Mouse (Mus musculus): Measurements from ENCODE around the gene Nes.
A peak's percentile ranks its signal among the peaks of the same experiment; 100 is the strongest.

Gene Nes

GRCm38 (mm10) chr3:87982836-87983601 is 12.1 kb downstream of the Nes start:
- no peak for DNase-seq (ENCODE audit: low spot score in 2 of 2)

GRCm38 (mm10) chr3:87983627-87984026 is 12.7 kb downstream of the Nes start:
- no peak for DNase-seq (ENCODE audit: low spot score in 2 of 2)

- no peak for DNase-seq (ENCODE audit: low spot score in 2 of 2)
Measured at GRCm38 (mm10) chr3:87984094-87984493, 13.2 kb downstream of the Nes start.

GRCm38 (mm10) chr3:87985505-87986320 is 14.8 kb downstream of the Nes start:
- DNase-seq (ENCODE audit: low spot score in 2 of 2): no peak

DNA sequence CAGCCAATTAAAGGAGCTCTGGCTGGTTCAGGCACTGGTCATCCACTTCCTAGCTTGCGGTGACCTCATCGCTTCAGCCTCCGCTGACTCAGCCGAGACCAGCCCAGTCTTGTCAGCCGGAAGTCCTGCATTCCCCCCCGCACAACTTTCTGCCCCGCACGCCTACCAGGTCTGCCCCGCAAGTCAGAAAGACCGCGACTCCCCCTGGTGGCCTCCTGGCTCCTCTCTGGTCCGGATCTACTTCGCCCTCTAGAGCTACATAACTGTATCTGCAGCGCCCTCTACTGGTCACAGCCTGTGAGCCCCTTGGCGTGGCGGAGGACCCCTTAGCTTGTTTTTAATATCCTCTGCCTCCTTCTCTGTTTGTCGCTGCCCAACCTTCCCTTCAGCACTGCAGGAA is 16.0 kb downstream of the Nes start:
- DNase-seq (ENCODE audit: low spot score in 2 of 2): peak; percentile 89 to 93

DNA sequence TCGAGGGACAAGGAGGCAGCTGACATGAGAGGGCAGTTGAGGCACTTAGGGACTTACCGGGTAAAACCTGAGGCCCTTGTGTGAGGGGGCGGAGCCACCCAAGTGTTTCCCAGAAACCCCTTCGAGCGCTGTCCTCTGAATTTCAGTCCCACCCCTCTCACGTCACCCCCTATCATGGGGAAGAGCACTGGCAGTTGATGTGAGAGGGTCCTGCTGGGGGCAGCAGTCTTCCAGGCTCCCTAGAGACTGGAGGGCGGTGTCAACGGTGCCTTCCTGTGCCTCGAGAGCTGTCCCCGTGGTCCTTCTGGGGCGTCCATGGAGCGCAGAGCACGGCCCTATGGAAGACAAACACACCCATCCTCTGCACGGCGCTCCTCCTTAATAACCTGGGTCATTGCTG is 16.8 kb downstream of the Nes start:
- DNase-seq (ENCODE audit: low spot score in 2 of 2): no peak

DNA sequence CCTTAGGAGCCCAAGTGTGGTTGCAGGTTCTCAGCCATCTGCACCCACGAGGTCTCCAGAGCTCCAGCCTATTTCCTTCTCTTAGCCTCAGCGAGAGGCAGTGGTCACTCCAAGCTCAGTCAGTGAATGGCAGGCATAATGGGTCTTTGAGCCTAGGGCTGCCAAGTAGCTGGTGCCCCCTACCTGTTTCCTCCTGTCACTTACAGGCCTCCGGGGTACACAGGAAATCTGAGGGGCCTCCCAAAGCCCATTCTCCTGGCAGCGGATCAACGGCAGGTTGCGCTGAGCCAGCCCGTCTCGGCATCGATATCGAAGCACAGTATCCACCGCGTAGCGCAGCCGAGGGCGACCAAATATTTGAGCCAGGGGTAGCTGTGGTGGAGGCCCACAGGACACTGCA is 17.2 kb downstream of the Nes start:
- DNase-seq (ENCODE audit: low spot score in 2 of 2): no peak

- DNase-seq (ENCODE audit: low spot score in 2 of 2): no peak
Measured at GRCm38 (mm10) chr3:87989935-87990334, 19.1 kb downstream of the Nes start.

DNA sequence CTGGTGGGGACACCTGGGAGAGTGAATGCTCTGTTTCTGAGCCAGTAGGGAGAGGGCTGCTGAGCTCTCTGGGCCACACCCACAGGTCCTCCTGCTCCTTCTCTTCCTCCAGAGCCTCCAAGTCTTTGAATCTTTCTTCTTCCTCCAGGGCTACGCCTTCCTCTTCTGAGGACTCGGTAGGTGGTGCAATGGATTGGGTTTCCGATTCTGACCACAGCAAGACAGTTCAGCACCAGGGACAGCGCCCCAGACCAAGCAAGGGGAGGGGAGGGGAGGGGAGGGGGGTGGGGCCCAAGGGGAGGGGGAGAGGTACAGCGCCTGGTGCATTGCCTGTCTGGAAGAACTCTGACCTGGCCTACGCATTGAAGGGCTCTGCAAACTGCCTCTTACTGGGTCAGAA is 22.6 kb downstream of the Nes start:
- no peak for DNase-seq (ENCODE audit: low spot score in 2 of 2)

DNA sequence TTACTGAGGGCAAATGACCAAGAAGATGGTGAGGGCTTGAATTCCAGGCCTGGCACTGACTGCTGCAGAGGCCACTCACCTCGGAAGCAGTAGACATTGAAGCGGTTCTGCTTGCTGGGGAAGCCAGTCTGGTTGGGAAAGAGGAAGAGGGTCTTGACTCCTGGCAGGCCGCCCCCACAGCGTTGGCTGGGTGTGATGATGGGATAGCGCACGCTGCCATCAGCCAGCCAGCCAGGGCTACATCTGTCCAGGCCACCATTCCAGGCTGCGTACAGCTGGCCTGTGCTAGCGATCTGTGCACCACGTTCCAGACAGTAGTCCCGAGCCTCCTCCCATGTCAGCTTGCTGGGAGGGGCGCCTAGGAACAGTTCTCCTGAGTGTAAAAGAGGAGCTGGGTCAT is 24.5 kb downstream of the Nes start:
- DNase-seq (ENCODE audit: low spot score in 2 of 2): no peak

- DNase-seq (ENCODE audit: low spot score in 2 of 2): no peak
Measured at GRCm38 (mm10) chr3:87996401-87996800, 25.5 kb downstream of the Nes start.

DNA sequence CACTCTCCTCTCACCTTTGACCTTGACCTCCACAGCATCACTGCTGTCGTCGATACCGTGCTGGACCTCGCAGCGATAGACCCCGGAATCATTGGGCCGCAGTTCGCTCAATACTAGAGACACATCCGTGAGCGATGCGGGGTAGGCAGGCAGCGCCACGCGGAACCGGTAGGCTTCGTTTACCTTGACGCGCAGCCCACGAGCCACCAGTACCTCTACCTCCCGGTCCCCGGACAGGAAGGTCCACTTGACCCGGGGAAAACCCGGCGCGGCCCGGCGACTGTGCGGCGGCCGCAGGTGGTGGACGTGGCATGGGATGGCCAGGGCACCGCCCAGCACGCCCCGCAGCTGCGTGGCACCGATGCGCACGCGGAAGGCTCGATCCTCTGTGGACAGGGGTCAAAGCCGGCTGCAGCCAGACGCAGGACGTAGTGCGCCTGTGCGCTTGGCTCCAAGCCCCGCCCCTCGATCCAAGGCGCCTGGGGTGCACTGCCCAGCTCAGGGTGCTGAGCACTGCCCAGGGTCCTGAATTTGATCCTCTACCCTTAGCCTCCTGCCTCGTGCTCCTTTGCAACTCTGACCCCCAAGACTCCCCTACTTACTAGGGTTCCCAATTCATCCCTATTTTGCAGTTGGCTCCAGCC is 26.2 kb downstream of the Nes start:
- no peak for DNase-seq (ENCODE audit: low spot score in 2 of 2)

GRCm38 (mm10) chr3:87998747-87999146 is 27.9 kb downstream of the Nes start:
- no peak for DNase-seq (ENCODE audit: low spot score in 2 of 2)

- no peak for DNase-seq (ENCODE audit: low spot score in 2 of 2)
Measured at GRCm38 (mm10) chr3:87999243-87999895, 28.5 kb downstream of the Nes start.

DNA sequence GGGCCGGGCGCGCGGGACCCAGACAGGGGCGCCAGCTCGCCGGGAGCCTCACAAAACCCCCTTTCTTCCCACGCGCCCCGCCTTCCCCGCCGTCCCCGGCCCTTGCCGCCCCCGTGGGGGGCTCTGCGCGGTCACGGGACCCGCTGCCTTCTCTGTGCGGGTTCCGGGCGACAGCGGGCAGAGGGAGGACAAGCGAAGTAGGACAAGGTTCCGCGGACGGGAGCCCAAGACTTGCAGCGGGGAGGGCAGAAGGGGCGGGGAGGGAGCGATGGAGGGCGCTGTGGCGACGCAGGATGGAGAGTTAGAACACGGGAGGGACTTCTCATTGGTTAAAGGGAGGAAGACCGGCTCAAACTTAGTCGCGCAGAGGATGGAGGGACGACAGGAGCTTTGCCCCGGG is 29.3 kb downstream of the Nes start, which contains the start of gene Bcan:
TSS of gene Bcan (minus strand) at position 50 of the 400 bp plus-strand sequence.
- DNase-seq (ENCODE audit: low spot score in 2 of 2): no peak

DNA sequence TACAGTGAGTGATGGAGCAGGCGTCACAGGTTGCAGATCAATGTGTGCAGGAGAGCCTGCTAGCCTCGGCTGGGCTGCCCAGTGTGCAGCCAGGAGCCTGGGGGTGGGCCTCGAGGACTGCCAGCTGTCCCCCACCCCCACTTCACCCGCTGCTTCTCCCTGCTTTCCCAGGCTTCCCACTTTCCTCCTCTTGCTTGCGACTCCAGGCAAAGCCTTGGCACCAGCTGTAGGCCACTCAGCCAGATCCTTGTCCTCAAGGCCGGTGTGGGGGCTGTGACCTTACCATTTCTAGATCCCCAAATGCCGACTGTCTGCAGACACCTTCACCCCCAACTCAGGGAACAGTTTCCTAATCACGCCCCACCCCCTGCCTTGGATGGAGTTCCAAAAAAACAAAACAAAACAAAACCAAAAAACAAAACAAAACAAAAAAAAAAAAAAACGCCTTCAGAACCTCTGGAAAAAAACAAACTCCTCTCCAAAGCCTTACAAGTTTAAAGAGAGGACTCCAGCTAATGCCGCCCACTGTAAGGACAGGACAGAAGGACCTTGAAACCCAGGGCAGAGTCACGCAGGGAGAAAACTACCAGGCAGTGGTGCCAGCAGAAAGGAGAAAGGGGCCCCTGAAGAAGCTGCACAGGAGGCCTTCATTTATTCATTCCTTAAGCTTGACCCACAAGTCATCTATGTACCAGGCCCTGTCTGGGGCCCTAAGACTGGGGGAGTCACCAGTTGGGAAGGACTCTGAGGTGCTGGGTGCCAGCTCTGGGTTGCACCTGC is 30.1 kb downstream of the Nes start:
- no peak for DNase-seq (ENCODE audit: low spot score in 2 of 2)

GRCm38 (mm10) chr3:88002291-88002976 is 31.6 kb downstream of the Nes start:
- no peak for DNase-seq (ENCODE audit: low spot score in 2 of 2)

GRCm38 (mm10) chr3:88005822-88006786 is 35.2 kb downstream of the Nes start:
- peak in 1 of 2 experiments; percentile 37 for DNase-seq (ENCODE audit: low spot score in 2 of 2)

DNA sequence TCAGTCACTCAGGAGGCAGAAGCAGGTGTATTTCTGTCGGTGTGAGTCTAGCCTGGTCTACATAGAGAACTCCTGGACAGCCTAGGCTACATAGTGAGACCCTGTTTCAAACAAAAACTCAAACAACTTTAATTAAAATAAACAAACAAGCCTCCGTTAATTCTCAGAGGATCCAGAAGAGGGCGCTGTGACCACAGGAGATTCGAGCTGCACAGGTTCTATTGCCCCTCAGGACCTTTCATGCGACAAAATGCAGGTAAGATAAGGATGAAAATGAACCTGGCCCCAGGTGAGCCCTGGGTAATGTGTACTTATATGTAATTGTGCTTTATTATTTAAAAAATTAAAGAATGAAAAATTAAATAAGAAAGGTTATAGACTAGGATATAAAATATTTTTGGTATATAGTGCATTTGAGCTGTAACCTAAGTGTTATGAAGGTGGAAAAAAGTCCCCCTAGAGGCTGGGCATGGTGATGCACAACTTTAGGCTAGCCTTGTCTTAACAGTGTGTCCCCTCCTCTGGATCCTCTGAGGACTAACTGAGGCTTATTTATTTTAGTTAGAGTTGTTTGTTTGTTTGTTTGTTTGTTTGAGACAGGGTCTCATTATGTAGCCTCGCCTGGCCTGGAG is 39.9 kb downstream of the Nes start:
- peak in 1 of 2 experiments; percentile 54 for DNase-seq (ENCODE audit: low spot score in 2 of 2)
